Mouse (Mus musculus) MEL (cell line): Measurements from ENCODE around the gene Sparc.

Experiments used
- CTCF ChIP-seq, 3 experiments: IDR thresholded peaks in 2 of 3; conservative IDR thresholded peaks in 1 of 3; 2 replicates each; pipeline ENCODE4 v1.5.1; 2011 to 2012; ENCODE audit warnings: low read length in 3 of 3, low read depth in 2 of 3, mild to moderate bottlenecking in 2 of 3, improper control_type of control experiment in 1 of 3, inconsistent platforms in 1 of 3, mixed read lengths in 1 of 3, moderate library complexity in 1 of 3; ENCODE audit not compliant: control insufficient read depth in 1 of 3, insufficient read depth in 1 of 3, poor library complexity in 1 of 3, severe bottlenecking in 1 of 3
- GABPA ChIP-seq: IDR thresholded peaks from 2 replicates; pipeline ENCODE4 v1.6.1; 2012; ENCODE audit warnings: low read depth, mild to moderate bottlenecking, inconsistent platforms, low read length, improper control_type of control experiment, moderate library complexity
- MAFK ChIP-seq: IDR thresholded peaks from 2 replicates; pipeline ENCODE4 v1.6.1; 2011; ENCODE audit warnings: low read depth, mild to moderate bottlenecking, low read length, improper control_type of control experiment, borderline replicate concordance
- POLR2A ChIP-seq, 2 experiments: IDR thresholded peaks; 2 replicates each; pipeline ENCODE4 v1.6.1; 2011 to 2012; ENCODE audit warnings: low read length in 2 of 2, mild to moderate bottlenecking in 2 of 2, control low read depth in 1 of 2, improper control_type of control experiment in 1 of 2, low read depth in 1 of 2, moderate library complexity in 1 of 2; ENCODE audit not compliant: control insufficient read depth in 1 of 2, insufficient read depth in 1 of 2, poor library complexity in 1 of 2
- POLR2AphosphoS2 ChIP-seq: IDR thresholded peaks from 2 replicates; pipeline ENCODE4 v1.6.1; 2011; ENCODE audit warnings: low read length, improper control_type of control experiment
- RAD21 ChIP-seq: IDR thresholded peaks from 2 replicates; pipeline ENCODE4 v1.6.1; 2011; ENCODE audit warnings: mild to moderate bottlenecking, low read depth, low read length, improper control_type of control experiment
- TCF12 ChIP-seq: IDR thresholded peaks from 2 replicates; pipeline ENCODE4 v1.6.1; 2014; ENCODE audit warnings: low read depth, mild to moderate bottlenecking, inconsistent platforms, low read length, improper control_type of control experiment, moderate library complexity
- ZNF384 ChIP-seq: IDR thresholded peaks from 2 replicates; pipeline ENCODE4 v1.6.1; 2012; ENCODE audit warnings: low read depth, mild to moderate bottlenecking, inconsistent platforms, low read length, improper control_type of control experiment

- TF ChIP-seq CTCF (IDR thresholded peaks at IDR 0.05 in 2 of 3, conservative IDR thresholded peaks at IDR 0.05 in 1 of 3; ENCODE audit: control insufficient read depth in 1 of 3, insufficient read depth in 1 of 3, low read depth in 2 of 3, low read length in 3 of 3, poor library complexity in 1 of 3, severe bottlenecking in 1 of 3) (no peak), POLR2AphosphoS2 (no peak), RAD21 (no peak), TCF12 (no peak), ZNF384 (no peak), GABPA (no peak), POLR2A (IDR thresholded peaks at IDR 0.05; ENCODE audit: control insufficient read depth in 1 of 2, insufficient read depth in 1 of 2, low read depth in 1 of 2, low read length in 2 of 2, poor library complexity in 1 of 2) (no peak), MAFK (no peak)
These were observed 773 bp upstream of the Sparc start for GRCm38 (mm10) chr11:55423756-55424155.
